Mouse (Mus musculus): Measurements from ENCODE around the gene Tmc2.

DNA sequence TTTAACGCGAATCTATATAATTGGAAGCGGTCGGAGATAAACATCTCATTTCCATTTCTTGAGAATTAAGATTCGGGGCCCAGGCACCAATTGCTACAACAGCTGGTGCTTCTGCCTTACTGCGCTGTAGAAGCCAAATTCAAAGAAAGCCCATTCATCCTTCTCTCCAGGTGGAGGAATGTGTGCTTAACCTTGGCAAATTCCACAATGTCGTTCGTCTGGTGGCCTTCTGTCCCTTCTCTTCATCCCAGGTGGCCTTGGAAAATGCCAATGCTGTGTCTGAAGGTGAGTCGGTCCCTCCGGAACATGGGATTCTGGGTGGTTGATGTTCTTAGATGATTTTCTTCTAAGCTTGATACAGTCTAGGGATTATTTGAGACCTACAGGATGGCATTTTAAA is 79.9 kb downstream of the Tmc2 start:
- TF ChIP-seq POLR2A (IDR thresholded peaks at IDR 0.05; ENCODE audit: low read depth, low read length) (no peak), CTCF (IDR thresholded peaks at IDR 0.05; ENCODE audit: extremely low read depth, insufficient read length, insufficient replicate concordance, low read depth, low read length) (no peak)

All from small intestine, adult 2 months (tissue).